Mouse (Mus musculus): ENCODE results near the gene Henmt1. TPM values are rescaled to one million over a fixed set of nuclear protein-coding genes. Genes with fewer than 3 reads are reported as not detected.

Henmt1 gene
- total and polyA plus RNA-seq, 2 experiments from 2014 or later = 1.3 to 2.6 TPM

DNA sequence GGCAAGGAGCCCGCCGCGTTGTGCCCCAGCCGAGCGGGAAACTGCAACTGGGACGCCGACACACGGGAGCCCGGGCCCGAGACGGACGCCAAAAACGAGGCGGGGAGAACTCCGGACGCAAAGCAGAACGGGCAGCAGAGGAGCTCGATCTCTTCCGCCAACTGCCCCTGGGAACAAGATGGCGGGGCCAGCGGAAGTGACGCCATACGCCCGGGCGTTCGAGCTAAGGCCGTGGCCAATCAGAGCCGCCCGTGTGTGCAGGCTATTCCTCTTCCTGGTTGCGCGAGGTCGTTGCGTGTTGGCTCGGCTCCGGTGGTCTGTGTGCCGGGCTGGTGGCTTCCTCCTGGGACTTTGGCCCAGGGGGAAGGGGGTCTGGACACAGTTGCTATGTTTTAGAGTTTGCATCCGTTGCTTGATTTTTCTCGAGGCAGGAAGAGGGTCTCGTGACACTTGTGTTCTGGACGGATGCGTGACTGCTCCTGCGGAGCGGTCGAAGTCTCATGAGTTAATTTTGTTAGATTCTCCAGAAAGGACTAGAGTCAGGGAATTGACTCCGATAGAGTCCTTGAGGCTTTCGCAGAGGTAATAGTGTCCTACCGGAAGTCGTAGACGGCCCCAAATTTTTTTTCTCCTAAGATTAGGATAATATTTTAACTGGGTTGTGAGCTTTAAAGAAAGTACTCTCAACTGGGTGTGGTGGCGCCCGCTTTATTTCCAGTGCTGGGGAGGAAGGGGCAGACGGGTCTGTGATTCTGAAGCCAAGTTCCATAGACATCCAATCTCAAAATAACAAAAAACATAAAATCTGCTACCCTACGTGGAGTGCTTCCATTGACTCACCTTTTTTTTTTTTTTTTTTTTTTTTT is 27.9 kb upstream of the Henmt1 start, which contains the start of gene Prpf38b:
Prpf38b (minus strand) TSS at position 180 of the 866 bp plus-strand sequence.
- H3K4me2 ChIP-seq (ENCODE audit: low read depth, low read length, poor library complexity, severe bottlenecking) = peak within 1 kb of the TSS; percentile 98
- H3K36me3 ChIP-seq (ENCODE audit: insufficient read depth, low read length) = no peaks in the 10 kb centered on the region
- no peaks in the 10 kb centered on the region for H3K9me3 ChIP-seq (ENCODE audit: low read length)
- 1% methylated on average over 50 of the region's 53 CpGs for WGBS
- ATAC-seq (ENCODE audit: low FRiP score) (peak; percentile 100), DNase-seq (ENCODE audit: low spot score) (peak; percentile 98)
- peak within 1 kb of the TSS; percentile 62 for H3K4me3 ChIP-seq (ENCODE audit: low read depth, low read length)
- H3K27ac ChIP-seq (ENCODE audit: low read depth, low read length) = peak within 1 kb of the TSS; percentile 91
- H3K4me1 ChIP-seq (ENCODE audit: insufficient read depth, low read length) = peaks cover 5% of the 10 kb centered on the region
- no peak for TF ChIP-seq CTCF (IDR thresholded peaks at IDR 0.05)
- no peaks in the 10 kb centered on the region for H3K27me3 ChIP-seq (ENCODE audit: insufficient read depth, low read length)
- H3K9ac ChIP-seq (replicated peaks; ENCODE audit: low read length, poor library complexity, severe bottlenecking) = peak within 1 kb of the TSS; percentile 79

DNA sequence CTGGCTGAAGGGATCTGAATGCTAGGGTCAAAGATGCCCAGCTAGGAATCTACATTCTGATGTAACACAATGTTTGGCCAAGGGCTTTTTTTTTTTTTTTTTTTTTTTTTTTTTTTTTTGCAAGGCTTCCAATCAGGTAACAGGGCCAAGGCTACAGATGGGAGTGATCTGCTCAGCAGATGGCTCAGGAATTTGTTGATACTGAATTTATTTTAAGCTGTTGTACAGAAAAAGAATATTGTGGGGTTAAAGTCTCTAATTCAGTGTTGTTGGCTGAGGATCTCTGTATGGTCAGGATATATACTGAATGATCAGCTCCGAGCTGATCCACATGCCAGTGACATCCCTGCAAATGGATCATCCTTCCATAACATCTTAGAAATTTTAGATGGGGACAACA is 23.7 kb upstream of the Henmt1 start:
- DNase-seq (ENCODE audit: low spot score) = no peak
- Histone ChIP-seq H3K9ac (replicated peaks; ENCODE audit: low read length, poor library complexity, severe bottlenecking) (no peak overlapping the region), H3K9me3 (ENCODE audit: low read length) (no peaks in the 10 kb centered on the region), H3K27ac (ENCODE audit: low read depth, low read length) (no peak overlapping the region), H3K36me3 (ENCODE audit: insufficient read depth, low read length) (no peaks in the 10 kb centered on the region), H3K4me3 (ENCODE audit: low read depth, low read length) (no peak overlapping the region), H3K4me2 (ENCODE audit: low read depth, low read length, poor library complexity, severe bottlenecking) (no peak overlapping the region), H3K27me3 (ENCODE audit: insufficient read depth, low read length) (no peaks in the 10 kb centered on the region), H3K4me1 (ENCODE audit: insufficient read depth, low read length) (no peaks in the 10 kb centered on the region)
- ATAC-seq (ENCODE audit: low FRiP score) = no peak
- 81% methylated on average over 1 of the region's 1 CpGs for WGBS
- TF ChIP-seq CTCF (IDR thresholded peaks at IDR 0.05) = no peak

DNA sequence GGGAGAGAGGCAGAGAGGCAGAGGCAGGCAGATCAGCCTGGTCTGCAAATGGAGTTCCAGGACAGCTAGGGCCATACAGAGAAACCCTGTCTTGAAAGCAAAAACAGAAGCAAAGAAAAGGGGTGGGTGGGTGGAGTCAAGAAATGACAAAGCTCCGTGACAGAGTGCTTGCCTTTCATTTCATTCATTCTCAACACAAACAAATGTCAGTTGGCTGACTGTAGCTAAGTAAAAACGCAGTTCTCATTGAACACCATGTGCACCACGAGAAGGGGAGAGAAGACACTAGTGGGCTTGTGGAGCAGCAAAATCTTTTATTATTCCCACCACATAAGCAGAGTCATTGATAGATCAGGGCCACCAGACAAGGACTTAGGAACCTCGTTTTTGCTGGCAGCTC is 22.8 kb upstream of the Henmt1 start:
- ATAC-seq (ENCODE audit: low FRiP score) (no peak), DNase-seq (ENCODE audit: low spot score) (no peak)

DNA sequence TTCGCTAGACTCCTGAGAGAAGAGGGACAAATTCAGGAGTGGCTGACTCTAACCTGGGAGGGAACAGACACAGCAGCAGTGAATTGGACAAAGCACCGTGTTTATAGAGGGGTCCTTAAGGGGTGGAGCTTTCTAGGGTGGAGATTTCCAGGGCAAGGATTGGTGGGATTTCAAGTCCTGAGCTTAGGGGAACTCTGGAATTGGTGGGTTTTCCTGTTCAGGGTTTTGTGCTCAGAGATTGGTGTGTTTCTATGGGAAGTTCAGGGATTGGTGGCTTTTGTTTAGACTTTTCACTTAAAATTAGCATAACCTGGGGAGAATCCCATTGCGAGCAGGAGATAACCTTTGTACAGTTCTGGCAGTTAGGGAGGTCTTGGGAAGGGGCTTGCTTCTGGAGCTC is 21.7 kb upstream of the Henmt1 start:
- WGBS = 54% methylated on average over 3 of the region's 3 CpGs

More for the DNA sequence above, 22.8 kb upstream of the Henmt1 start:
- no peak for TF ChIP-seq CTCF (IDR thresholded peaks at IDR 0.05)
- Histone ChIP-seq H3K9me3 (ENCODE audit: low read length) (no peaks in the 10 kb centered on the region), H3K27ac (ENCODE audit: low read depth, low read length) (no peak overlapping the region), H3K4me3 (ENCODE audit: low read depth, low read length) (no peak overlapping the region), H3K4me2 (ENCODE audit: low read depth, low read length, poor library complexity, severe bottlenecking) (no peak overlapping the region), H3K4me1 (ENCODE audit: insufficient read depth, low read length) (no peaks in the 10 kb centered on the region), H3K9ac (replicated peaks; ENCODE audit: low read length, poor library complexity, severe bottlenecking) (no peak overlapping the region), H3K36me3 (ENCODE audit: insufficient read depth, low read length) (no peaks in the 10 kb centered on the region), H3K27me3 (ENCODE audit: insufficient read depth, low read length) (no peaks in the 10 kb centered on the region)
- WGBS = 31% methylated on average over 4 of the region's 4 CpGs

DNA sequence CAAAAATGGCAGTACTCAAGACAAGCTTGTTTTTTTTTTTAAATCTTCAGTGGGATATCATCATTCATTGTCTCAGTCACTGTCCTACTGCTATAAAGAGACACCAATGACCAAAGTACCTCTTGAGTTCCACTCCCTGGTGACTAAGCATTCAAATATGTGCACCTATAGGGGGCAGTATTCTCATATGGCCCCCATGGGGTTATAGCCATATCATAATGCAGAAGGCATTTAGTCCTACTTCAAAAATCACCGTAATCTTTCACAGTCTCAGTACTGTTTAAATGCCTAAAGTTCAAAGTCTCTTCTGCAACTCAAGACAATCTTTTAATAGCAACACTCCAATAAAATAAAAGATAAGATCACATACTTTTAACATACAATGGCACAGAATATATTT is 20.8 kb upstream of the Henmt1 start:
- DNase-seq (ENCODE audit: low spot score) (no peak), ATAC-seq (ENCODE audit: low FRiP score) (no peak)
- H3K4me1 ChIP-seq (ENCODE audit: insufficient read depth, low read length) = no peaks in the 10 kb centered on the region
- no peaks in the 10 kb centered on the region for H3K9me3 ChIP-seq (ENCODE audit: low read length)
- no peaks in the 10 kb centered on the region for H3K27me3 ChIP-seq (ENCODE audit: insufficient read depth, low read length)
- WGBS = 93% methylated on average over 1 of the region's 1 CpGs
- no peak for TF ChIP-seq CTCF (IDR thresholded peaks at IDR 0.05)
- H3K36me3 ChIP-seq (ENCODE audit: insufficient read depth, low read length) = no peaks in the 10 kb centered on the region
- no peak overlapping the region for H3K9ac ChIP-seq (replicated peaks; ENCODE audit: low read length, poor library complexity, severe bottlenecking)
- no peak overlapping the region for H3K4me3 ChIP-seq (ENCODE audit: low read depth, low read length)
- H3K4me2 ChIP-seq (ENCODE audit: low read depth, low read length, poor library complexity, severe bottlenecking) = no peak overlapping the region
- no peak overlapping the region for H3K27ac ChIP-seq (ENCODE audit: low read depth, low read length)

More for the DNA sequence above, 21.7 kb upstream of the Henmt1 start:
- no peak overlapping the region for H3K9ac ChIP-seq (replicated peaks; ENCODE audit: low read length, poor library complexity, severe bottlenecking)
- H3K36me3 ChIP-seq (ENCODE audit: insufficient read depth, low read length) = no peaks in the 10 kb centered on the region
- H3K27ac ChIP-seq (ENCODE audit: low read depth, low read length) = no peak overlapping the region
- no peak overlapping the region for H3K4me2 ChIP-seq (ENCODE audit: low read depth, low read length, poor library complexity, severe bottlenecking)
- ATAC-seq (ENCODE audit: low FRiP score) (no peak), DNase-seq (ENCODE audit: low spot score) (no peak)
- TF ChIP-seq CTCF (IDR thresholded peaks at IDR 0.05) = no peak
- no peaks in the 10 kb centered on the region for H3K27me3 ChIP-seq (ENCODE audit: insufficient read depth, low read length)
- no peaks in the 10 kb centered on the region for H3K4me1 ChIP-seq (ENCODE audit: insufficient read depth, low read length)
- H3K4me3 ChIP-seq (ENCODE audit: low read depth, low read length) = no peak overlapping the region
- no peaks in the 10 kb centered on the region for H3K9me3 ChIP-seq (ENCODE audit: low read length)

DNA sequence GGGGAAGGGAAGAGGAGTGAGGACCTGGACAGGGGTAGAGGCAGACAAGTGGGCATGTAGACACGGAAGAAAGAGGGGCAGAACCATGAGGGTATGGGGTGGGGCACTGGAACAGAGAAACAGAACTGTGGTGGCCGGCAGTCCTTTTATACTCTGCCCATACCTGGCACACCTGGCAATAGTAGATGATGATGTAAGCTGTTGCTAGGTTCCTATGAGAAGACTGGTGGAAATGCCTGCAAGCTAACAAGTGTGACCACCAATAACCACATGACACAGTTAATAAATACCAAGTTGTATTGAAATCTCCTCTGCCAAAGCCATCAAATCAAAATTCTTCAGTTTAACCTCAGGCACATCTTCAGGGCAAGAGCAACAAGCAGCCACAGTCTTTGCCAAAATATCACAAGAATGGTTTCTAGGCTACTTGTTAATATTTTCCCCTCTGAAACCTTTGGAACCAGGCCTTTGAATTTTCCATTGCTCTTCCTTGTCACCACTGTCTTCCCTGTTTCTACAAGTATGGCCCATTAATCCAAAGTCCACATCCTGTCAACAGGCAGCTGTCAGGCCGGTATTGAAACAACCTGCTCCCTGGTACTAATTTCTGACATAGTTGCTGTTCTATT is 19.1 kb upstream of the Henmt1 start:
- DNase-seq (ENCODE audit: low spot score) = no peak
- no peak for TF ChIP-seq CTCF (IDR thresholded peaks at IDR 0.05)
- Histone ChIP-seq H3K9me3 (ENCODE audit: low read length) (no peaks in the 10 kb centered on the region), H3K4me1 (ENCODE audit: insufficient read depth, low read length) (no peaks in the 10 kb centered on the region), H3K27me3 (ENCODE audit: insufficient read depth, low read length) (no peaks in the 10 kb centered on the region), H3K27ac (ENCODE audit: low read depth, low read length) (no peak overlapping the region), H3K36me3 (ENCODE audit: insufficient read depth, low read length) (no peaks in the 10 kb centered on the region), H3K4me3 (ENCODE audit: low read depth, low read length) (no peak overlapping the region), H3K4me2 (ENCODE audit: low read depth, low read length, poor library complexity, severe bottlenecking) (no peak overlapping the region), H3K9ac (replicated peaks; ENCODE audit: low read length, poor library complexity, severe bottlenecking) (no peak overlapping the region)
- WGBS = 91% methylated on average over 3 of the region's 3 CpGs
- no peak for ATAC-seq (ENCODE audit: low FRiP score)

All from midbrain, postnatal 0 days (tissue).